Mouse (Mus musculus): ENCODE data around the gene Fbxw7.
A peak's percentile ranks its signal among the peaks of the same experiment; 100 is the strongest.
"Not testable (repeated sequence)": the region's sequence is repeated elsewhere in the genome, so short reads cannot be mapped to it uniquely, and the experiment has no call there.

Gene Fbxw7

GRCm38 (mm10) chr3:84827617-84828016 is 12.5 kb downstream of the Fbxw7 start:
- no peak for DNase-seq

- DNase-seq: no peak
Observed at GRCm38 (mm10) chr3:84829366-84829765, 14.3 kb downstream of the Fbxw7 start.

GRCm38 (mm10) chr3:84836029-84836428 is 21.0 kb downstream of the Fbxw7 start:
- DNase-seq: no peak

- no peak for DNase-seq
Observed at GRCm38 (mm10) chr3:84837984-84838383, 22.9 kb downstream of the Fbxw7 start.

- DNase-seq: no peak
Observed at GRCm38 (mm10) chr3:84839499-84839898, 24.4 kb downstream of the Fbxw7 start.

- no peak for DNase-seq
Observed at GRCm38 (mm10) chr3:84841271-84841670, 26.2 kb downstream of the Fbxw7 start.

- DNase-seq: no peak
Observed at GRCm38 (mm10) chr3:84842793-84843192, 27.7 kb downstream of the Fbxw7 start.

GRCm38 (mm10) chr3:84843594-84843993 is 28.5 kb downstream of the Fbxw7 start:
- peak; percentile 81 for DNase-seq

- DNase-seq: peak; percentile 36
Observed at GRCm38 (mm10) chr3:84848798-84849197, 33.7 kb downstream of the Fbxw7 start.

- DNase-seq: no peak
Observed at GRCm38 (mm10) chr3:84850418-84850817, 35.4 kb downstream of the Fbxw7 start.

- no peak for DNase-seq
Observed at GRCm38 (mm10) chr3:84851801-84852200, 36.7 kb downstream of the Fbxw7 start.

- peak; percentile 38 for DNase-seq
Observed at GRCm38 (mm10) chr3:84852877-84853276, 37.8 kb downstream of the Fbxw7 start.

- no peak for DNase-seq
Observed at GRCm38 (mm10) chr3:84854440-84854839, 39.4 kb downstream of the Fbxw7 start.

- DNase-seq: no peak
Observed at GRCm38 (mm10) chr3:84860669-84861068, 45.6 kb downstream of the Fbxw7 start.

- not testable (repeated sequence) for DNase-seq
Observed at GRCm38 (mm10) chr3:84861817-84862216, 46.7 kb downstream of the Fbxw7 start.

GRCm38 (mm10) chr3:84865684-84866083 is 50.6 kb downstream of the Fbxw7 start:
- DNase-seq: no peak

GRCm38 (mm10) chr3:84866866-84867265 is 51.8 kb downstream of the Fbxw7 start:
- DNase-seq: no peak

GRCm38 (mm10) chr3:84867434-84867975 is 52.4 kb downstream of the Fbxw7 start:
- no peak for DNase-seq

GRCm38 (mm10) chr3:84867991-84868390 is 52.9 kb downstream of the Fbxw7 start:
- no peak for DNase-seq

GRCm38 (mm10) chr3:84870126-84870525 is 55.1 kb downstream of the Fbxw7 start:
- DNase-seq: no peak

GRCm38 (mm10) chr3:84875306-84875705 is 60.2 kb downstream of the Fbxw7 start:
- no peak for DNase-seq

GRCm38 (mm10) chr3:84876211-84876610 is 61.1 kb downstream of the Fbxw7 start:
- no peak for DNase-seq

GRCm38 (mm10) chr3:84883817-84884483 is 68.9 kb downstream of the Fbxw7 start:
- peak; percentile 34 for DNase-seq

- peak; percentile 46 for DNase-seq
Observed at GRCm38 (mm10) chr3:84889648-84890047, 74.6 kb downstream of the Fbxw7 start.

- no peak for DNase-seq
Observed at GRCm38 (mm10) chr3:84890983-84891382, 75.9 kb downstream of the Fbxw7 start.

Measured in lung, postnatal 14 days (tissue).